Mouse (Mus musculus): Measurements from ENCODE around the gene Pbx1.

The Pbx1 gene

GRCm38 (mm10) chr1:168344918-168345317 lies 87.2 kb downstream of the Pbx1 start:
- no peak for DNase-seq (ENCODE audit: low read depth, low spot score)

DNA sequence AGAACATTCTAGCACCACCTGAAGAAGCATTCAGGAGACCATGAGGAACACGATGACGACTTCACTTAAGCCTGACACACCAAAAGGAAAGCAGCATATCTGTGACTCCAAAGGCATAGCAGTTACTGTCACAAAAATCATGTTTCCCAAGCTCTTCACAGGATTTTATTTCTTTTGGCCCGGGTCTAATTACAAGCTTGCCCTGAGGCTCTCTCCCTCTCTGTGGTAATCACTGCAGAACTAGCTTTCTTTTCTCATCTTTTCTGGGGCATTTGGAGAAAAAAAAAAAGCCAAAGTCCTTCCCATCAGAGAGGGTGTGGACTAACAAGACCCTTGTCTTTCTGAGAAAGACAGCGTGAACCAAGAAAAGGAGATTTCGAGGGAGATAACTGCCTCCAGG lies 87.8 kb downstream of the Pbx1 start:
- no peak for DNase-seq (ENCODE audit: low read depth, low spot score)

DNA sequence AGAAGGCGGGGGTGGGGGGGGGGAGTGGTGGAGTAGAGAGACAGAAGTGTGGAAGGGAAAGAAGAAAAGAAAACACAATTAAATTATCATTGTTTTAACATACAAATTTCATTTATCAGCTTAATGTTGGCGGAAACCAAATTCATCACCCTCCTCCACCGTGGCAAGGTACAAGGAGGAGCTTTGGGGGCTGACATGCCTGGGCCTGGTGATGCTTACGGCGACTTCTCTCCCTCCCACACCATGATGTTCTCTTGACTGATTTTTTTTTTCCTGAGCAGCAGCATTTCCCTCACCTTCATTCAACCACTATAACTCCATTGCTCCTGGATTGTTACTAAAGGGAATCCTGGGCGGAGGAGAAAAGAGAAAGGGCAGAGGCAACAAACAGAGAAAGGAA lies 89.8 kb downstream of the Pbx1 start:
- no peak for DNase-seq (ENCODE audit: low read depth, low spot score)

DNA sequence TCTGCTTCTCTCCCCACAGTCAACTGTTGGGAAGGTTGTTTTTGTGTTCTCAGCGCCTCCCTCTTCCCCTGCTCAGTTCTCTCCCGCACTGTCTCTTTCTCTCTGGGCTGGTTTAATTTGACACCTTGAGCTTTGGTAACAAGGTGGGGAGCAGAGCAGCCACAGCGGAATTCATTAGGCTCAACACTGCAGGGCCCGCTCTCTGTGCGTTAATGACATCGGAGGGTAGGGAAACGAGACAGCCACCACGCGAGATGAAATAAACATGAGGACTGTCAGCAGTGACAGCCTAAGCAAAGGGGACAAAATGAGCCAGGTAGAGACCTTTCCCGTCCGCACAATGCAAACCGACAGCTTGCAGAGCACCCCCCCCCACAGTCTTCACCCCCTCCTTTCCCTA lies 90.2 kb downstream of the Pbx1 start:
- no peak for DNase-seq (ENCODE audit: low read depth, low spot score)

GRCm38 (mm10) chr1:168341368-168341767 lies 90.7 kb downstream of the Pbx1 start:
- no peak for DNase-seq (ENCODE audit: low read depth, low spot score)

- no peak for DNase-seq (ENCODE audit: low read depth, low spot score)
These were observed 95.7 kb downstream of the Pbx1 start for GRCm38 (mm10) chr1:168336238-168336818.

GRCm38 (mm10) chr1:168334831-168335574 lies 97.1 kb downstream of the Pbx1 start:
- no peak for DNase-seq (ENCODE audit: low read depth, low spot score)

DNA sequence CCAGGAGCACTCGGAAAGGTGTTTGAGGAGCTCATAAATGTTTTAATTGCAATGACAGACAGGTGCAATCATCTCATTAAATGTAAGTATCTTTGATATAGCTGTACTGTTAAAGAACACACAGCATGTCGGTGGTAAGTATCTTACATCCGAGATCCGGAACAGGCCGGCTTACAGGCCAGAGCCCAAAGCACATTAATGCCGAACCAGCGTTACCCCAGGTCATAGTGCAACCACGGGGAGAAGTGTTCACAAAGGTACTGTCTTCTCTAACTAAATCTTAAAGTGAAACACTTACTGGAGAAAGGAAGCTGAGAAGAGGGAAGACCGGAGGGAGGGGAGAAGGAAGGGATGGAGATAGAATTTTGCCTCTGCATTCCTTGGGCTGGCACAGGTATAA lies 100.0 kb downstream of the Pbx1 start:
- no peak for DNase-seq (ENCODE audit: low read depth, low spot score)

DNA sequence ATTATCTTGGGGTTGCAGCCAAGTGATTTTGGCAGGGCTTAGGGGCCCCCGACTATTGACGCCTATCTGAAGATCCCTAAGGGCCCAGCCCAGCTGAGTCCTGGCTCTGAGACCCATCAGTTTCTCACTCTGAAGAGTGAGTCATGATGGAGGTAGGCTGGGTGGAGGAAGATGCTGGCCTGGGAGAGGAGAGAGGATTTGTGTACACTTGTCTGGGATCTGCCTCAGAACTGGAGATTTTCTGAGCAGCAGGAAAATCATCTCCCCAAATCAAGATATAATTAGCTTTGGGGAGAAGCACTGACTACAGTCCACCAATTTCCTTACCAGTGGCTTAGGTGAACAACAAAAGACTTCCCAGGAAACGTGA lies 103.8 kb downstream of the Pbx1 start:
- DNase-seq (ENCODE audit: low read depth, low spot score), result no peak

DNA sequence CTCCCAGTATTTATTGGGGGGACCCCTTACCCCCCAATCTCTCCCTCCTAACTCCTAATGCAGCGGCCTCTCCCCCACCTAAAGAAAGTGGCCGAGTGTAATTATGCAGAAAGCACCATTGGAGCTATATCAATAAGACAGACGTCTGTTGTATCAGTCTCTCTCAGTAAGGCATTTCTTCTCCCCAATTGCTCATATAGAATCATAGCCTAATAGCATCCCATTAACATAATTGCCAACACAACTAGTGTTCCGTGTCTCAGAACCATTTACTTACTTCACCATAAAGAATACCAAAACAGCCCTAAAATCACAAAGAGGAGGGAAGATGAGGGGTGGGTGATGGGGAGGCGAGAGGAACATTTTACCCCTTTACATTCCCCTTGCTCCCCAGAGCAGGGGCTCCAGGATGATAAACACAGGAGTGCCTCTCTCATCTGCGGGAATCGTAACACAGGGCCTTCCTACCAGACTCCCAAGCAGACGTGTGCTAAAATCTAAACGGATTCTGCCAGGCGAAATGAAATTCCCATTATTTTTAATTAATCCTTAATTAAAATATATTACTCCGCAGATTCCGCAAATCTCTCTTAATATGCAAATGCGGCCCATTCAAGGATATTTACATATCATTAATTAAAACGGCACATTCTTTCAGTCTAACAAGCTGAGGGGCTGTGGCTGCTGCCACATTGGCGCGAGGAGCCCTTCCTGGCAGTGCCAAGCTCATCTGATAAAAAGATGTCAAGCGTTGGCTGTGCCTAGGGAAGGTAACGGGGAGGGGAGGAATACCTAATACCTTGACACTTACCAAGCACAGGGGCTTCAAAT lies 104.5 kb downstream of the Pbx1 start:
- no peak for DNase-seq (ENCODE audit: low read depth, low spot score)

DNA sequence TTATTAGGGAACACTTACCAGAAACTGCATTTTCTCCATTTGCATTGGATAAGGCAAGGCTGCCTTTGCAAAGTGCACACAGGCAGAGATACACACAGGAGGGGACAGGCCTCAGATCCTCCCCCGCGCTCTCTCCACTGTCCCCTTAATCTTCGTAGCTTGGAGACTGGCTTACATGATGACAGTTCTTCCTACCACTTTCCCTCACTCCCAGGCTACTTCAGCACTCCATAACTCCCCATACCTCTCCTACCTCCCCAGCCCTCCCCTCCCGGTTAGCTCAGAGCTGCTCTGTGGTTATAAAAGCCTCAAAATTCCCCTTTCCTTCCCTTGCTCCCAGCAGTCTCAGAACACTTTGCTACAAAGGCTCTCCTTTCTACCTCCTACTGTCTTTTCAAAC lies 106.3 kb downstream of the Pbx1 start:
- no peak for DNase-seq (ENCODE audit: low read depth, low spot score)

- no peak for DNase-seq (ENCODE audit: low read depth, low spot score)
These were observed 107.6 kb downstream of the Pbx1 start for GRCm38 (mm10) chr1:168324306-168325085.

- no peak for DNase-seq (ENCODE audit: low read depth, low spot score)
These were observed 108.5 kb downstream of the Pbx1 start for GRCm38 (mm10) chr1:168323436-168324108.

- DNase-seq (ENCODE audit: low read depth, low spot score), result no peak
These were observed 109.2 kb downstream of the Pbx1 start for GRCm38 (mm10) chr1:168322892-168323291.

DNA sequence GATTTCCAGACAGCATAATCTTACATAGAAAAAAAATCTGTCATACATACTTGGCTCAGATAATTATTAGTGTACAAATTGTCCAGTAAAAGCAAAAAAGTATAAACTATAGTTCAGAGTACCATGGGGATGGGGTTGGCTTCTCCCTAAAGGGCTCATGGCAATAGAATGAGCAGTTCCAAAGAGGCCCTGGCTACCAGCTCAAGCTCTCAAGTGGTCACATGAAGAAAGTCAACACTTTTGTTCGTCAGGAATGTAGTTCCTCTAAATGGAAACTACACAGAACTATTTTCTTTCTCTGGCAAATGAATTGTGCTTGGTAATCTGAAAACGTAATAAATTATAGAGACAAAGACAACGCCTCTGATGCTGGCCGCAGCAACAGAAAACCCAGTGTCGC lies 112.4 kb downstream of the Pbx1 start:
- no peak for DNase-seq (ENCODE audit: low read depth, low spot score)

DNA sequence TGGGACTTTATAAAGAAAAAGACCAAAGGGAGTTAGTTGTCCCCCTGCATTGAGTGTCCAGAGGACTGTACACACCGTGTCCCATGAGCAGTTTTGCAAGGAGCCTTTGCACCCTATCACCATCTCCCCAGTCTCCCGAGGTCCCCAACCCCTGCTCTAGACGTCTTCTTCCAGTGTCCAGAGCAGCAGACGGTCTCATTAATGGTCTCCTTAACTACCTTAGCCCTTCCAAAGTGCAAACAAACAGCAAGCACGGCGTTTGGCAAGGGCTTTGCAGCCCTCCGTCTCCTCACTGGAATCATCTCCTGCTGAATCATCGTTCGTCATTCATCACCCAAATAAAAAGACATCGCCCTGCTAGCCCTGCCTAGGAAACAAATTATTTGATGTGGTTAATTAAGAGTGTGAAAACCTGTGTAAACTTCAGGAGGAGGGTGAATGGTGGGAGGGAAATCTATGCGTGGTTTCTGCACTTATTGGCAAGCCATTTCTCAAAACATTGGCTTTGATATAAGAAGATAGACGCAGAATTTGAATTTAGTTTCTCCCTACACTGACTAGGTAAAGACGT lies 113.1 kb downstream of the Pbx1 start:
- no peak for DNase-seq (ENCODE audit: low read depth, low spot score)

- no peak for DNase-seq (ENCODE audit: low read depth, low spot score)
These were observed 118.3 kb downstream of the Pbx1 start for GRCm38 (mm10) chr1:168313772-168314171.

GRCm38 (mm10) chr1:168312710-168313447 lies 119.2 kb downstream of the Pbx1 start:
- DNase-seq (ENCODE audit: low read depth, low spot score), result no peak

DNA sequence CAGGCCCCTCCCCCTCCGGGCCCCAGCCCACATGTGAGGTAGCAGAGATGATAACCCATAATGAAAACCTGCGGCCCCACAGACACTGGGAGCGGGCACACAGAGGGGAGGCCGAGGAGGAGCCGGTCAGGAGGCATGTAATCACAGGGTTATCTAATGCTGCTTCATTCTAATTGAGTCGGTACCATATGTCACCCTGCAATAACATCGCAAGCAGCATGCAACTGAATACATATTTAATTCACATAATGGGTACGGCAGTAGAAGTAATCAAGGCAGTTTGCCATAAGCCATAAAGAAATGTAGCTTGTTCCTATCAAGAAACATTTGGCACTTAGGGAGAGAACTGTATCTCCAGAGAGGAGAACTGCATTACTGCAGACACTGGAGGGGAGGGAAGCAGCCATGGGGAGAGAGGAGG lies 123.0 kb downstream of the Pbx1 start:
- no peak for DNase-seq (ENCODE audit: low read depth, low spot score)

All from skeletal muscle tissue, adult 2 months (tissue).